Mouse (Mus musculus): ENCODE measurements at regions not wholly inside any gene's neighbourhood (a gene's known extent, or its start where the extent isn't known, plus 50 kb on each side); places are given as distances from the start of the nearest gene placed in this dataset.
"Not testable (repeated sequence)": the region's sequence is repeated elsewhere in the genome, so short reads cannot be mapped to it uniquely, and the experiment has no call there.

GRCm38 (mm10) chr15:93094202-93095135 is 180.5 kb downstream of the Gxylt1 start:
- peak; percentile 19 for DNase-seq

GRCm38 (mm10) chr15:93091396-93091795 is 183.6 kb downstream of the Gxylt1 start:
- no peak for DNase-seq

GRCm38 (mm10) chr15:93089347-93089746 is 185.6 kb downstream of the Gxylt1 start:
- peak; percentile 31 for DNase-seq

- DNase-seq = no peak
Measured at GRCm38 (mm10) chr15:93084967-93085617, 189.9 kb downstream of the Gxylt1 start.

- DNase-seq = no peak
Measured at GRCm38 (mm10) chr15:93074070-93074469, 200.9 kb downstream of the Gxylt1 start.

- DNase-seq = peak; percentile 10
Measured at GRCm38 (mm10) chr15:93062213-93063131, 212.5 kb downstream of the Gxylt1 start.

GRCm38 (mm10) chr15:93053471-93053870 is 221.5 kb downstream of the Gxylt1 start:
- no peak for DNase-seq

- DNase-seq = no peak
Measured at GRCm38 (mm10) chr15:93027185-93027584, 247.8 kb downstream of the Gxylt1 start.

GRCm38 (mm10) chr15:93026456-93027078 is 248.4 kb downstream of the Gxylt1 start:
- DNase-seq = no peak

- no peak for DNase-seq
Measured at GRCm38 (mm10) chr15:93025791-93026190, 249.2 kb downstream of the Gxylt1 start.

- no peak for DNase-seq
Measured at GRCm38 (mm10) chr15:93024171-93024570, 250.8 kb downstream of the Gxylt1 start.

- DNase-seq = no peak
Measured at GRCm38 (mm10) chr15:93011166-93011565, 263.8 kb downstream of the Gxylt1 start.

GRCm38 (mm10) chr15:93010629-93011028 is 264.4 kb downstream of the Gxylt1 start:
- DNase-seq = no peak

GRCm38 (mm10) chr15:93005751-93006231 is 269.2 kb downstream of the Gxylt1 start:
- DNase-seq = no peak

- DNase-seq = not testable (repeated sequence)
Measured at GRCm38 (mm10) chr15:93005186-93005585, 269.8 kb downstream of the Gxylt1 start.

GRCm38 (mm10) chr15:93004551-93004950 is 270.4 kb downstream of the Gxylt1 start:
- DNase-seq = no peak

- no peak for DNase-seq
Measured at GRCm38 (mm10) chr15:93003233-93003632, 271.7 kb downstream of the Gxylt1 start.

GRCm38 (mm10) chr15:93002002-93002904 is 272.7 kb downstream of the Gxylt1 start:
- DNase-seq = peak; percentile 53

GRCm38 (mm10) chr15:93001346-93002001 is 273.5 kb downstream of the Gxylt1 start:
- DNase-seq = peak; percentile 18

GRCm38 (mm10) chr15:93000121-93000520 is 274.9 kb downstream of the Gxylt1 start:
- DNase-seq = no peak

GRCm38 (mm10) chr15:92997933-92998332 is 277.0 kb downstream of the Gxylt1 start:
- DNase-seq = no peak
